Mouse (Mus musculus): ENCODE data around the gene Snrnp48. TPM values are rescaled to one million over a fixed set of nuclear protein-coding genes. Genes with fewer than 3 reads are reported as not detected.

The Snrnp48 gene
- 12.3 and 13.2 TPM in 2 replicates for polyA plus RNA-seq (2012; rRNA removed)

DNA sequence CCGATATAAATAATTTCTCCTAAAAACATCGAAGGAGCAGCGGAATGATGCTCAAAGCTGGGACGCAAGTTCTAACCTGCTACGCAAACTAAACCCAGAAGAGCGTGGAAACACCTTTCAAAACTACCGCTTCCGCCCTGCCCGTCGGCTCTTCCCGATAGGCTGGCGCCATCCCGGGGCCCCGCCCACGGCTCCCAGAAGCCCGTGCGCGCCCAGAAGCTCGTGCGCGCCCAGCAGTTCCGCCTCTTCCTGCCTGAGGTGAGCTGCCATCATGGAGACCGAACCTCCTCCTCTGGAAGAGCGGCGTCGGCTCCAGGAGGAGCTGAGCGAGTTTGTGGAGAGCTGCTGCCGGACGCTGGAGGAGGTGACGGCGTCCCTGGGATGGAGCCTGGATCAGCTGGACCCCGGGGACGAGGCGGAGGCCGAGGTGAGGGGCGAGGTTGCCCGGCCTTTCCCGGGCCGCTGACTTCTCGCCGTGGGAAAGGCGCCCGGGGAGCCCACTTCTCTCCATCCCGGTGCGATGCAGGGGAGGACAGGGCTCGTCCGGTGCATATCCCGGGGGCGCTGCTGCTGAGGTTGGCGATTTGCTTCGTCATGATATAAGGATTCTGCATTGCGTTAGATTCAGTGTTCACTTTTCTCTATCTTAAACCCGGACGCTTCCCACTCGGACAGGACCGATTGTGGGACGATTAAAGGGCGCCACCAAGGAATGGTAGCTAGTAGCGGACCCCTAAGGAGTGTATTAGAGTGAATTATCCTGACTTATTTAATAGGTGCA is at the start of gene Snrnp48:
Gene Snrnp48 (plus strand): TSS at position 237 of the 781 bp plus-strand sequence.

Other genes with a start within 250 kb of the Snrnp48 start
- 15.4 and 16.0 TPM in 2 replicates for gene Ssr1, start 210.7 kb upstream of the Snrnp48 start, polyA plus RNA-seq (2012; rRNA removed)
- gene Riok1, start 167.9 kb upstream of the Snrnp48 start, polyA plus RNA-seq (2012; rRNA removed): 11.4 and 12.5 TPM in 2 replicates
- 0.14 and 0.16 TPM in 2 replicates for gene Cage1, start 167.9 kb upstream of the Snrnp48 start, polyA plus RNA-seq (2012; rRNA removed)
- gene Dsp, start 53.6 kb upstream of the Snrnp48 start, polyA plus RNA-seq (2012; rRNA removed): 3.2 and 4.2 TPM in 2 replicates
- gene Bmp6, start 140.2 kb downstream of the Snrnp48 start, polyA plus RNA-seq (2012; rRNA removed): 0.57 and 0.66 TPM in 2 replicates

Measured in liver, embryonic 18 days (tissue).